Mouse (Mus musculus): ENCODE measurements around the gene Zg16.

DNA sequence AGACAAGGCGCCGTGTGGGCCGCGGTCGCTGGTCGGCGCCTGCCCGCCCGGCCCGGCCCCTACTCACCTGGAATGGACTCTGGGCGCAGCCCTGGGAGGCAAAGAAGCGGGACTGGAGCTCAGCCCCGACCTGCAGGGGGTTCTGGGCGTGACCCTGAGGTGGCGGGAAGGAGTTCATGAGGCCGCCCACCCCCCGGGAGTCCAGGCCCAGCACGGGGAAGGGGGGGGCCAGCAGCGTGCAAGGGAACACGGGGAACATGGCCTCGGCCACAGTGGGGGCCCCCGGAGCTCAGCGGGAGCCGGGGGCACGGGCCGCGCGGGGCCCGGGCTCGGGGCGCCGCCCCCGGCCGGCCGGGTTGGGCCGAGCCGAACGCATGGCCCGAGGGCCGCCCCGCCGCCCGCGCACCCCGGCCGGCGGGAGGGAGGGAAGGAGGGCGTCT, 60.9 kb downstream of the Zg16 start:
- TF ChIP-seq CTCF (IDR thresholded peaks at IDR 0.05; ENCODE audit: extremely low read depth, insufficient read depth, low read length) (no peak), POLR2A (IDR thresholded peaks at IDR 0.05; ENCODE audit: extremely low read depth, insufficient read depth, low read length) (no peak)
